In genomic region chr4:119631115-119631919, GRCm38 (mm10) we compare ENCODE assay signal across 7 mouse cellular contexts. TPM values are rescaled to one million over a fixed set of nuclear protein-coding genes. Genes with fewer than 3 reads are reported as not detected.
DNase-seq lines count a peak whose midpoint lies in the region; ATAC-seq and TF ChIP-seq lines count a peak whose summit lies in the region.

No protein-coding gene starts in this region.

- no peaks in the 10 kb centered on the region for H3K27me3 ChIP-seq in heart, embryonic 15.5 days

- H3K4me1 ChIP-seq in cortical plate, adult 2 months (ENCODE audit: control insufficient read depth, insufficient read depth, low read length) = peaks cover 3% of the 10 kb centered on the region; the same call in 1 of the 2 replicates
- peaks cover 67% of the 10 kb centered on the region for H3K4me1 ChIP-seq in heart, embryonic 15.5 days (replicated peaks)

- H3K27ac ChIP-seq in cortical plate, adult 2 months (ENCODE audit: insufficient read depth, low read length) = no peak overlapping the region
- H3K27ac ChIP-seq in heart, embryonic 15.5 days = peak overlapping the region; percentile 74

- peak; percentile 92 for TF ChIP-seq CTCF in cortical plate, adult 2 months (IDR thresholded peaks at IDR 0.05; ENCODE audit: extremely low read depth, insufficient read depth, low read length)

- DNase-seq in 416B (ENCODE audit: low read depth) = peak; percentile 46
- peak; percentile 54 to 59 for DNase-seq in B cell, adult 2 months
- DNase-seq in kidney, postnatal 4 days = peak; percentile 67 to 76
- peak; percentile 26 to 51 for DNase-seq in lung, adult 18-20 months
- peak; percentile 52 to 63 for DNase-seq in right cerebral cortex, adult 2 months (ENCODE audit: low spot score in 2 of 2)

- peak overlapping the region; percentile 40; the same call in 1 of the 2 replicates for H3K9ac ChIP-seq in heart, embryonic 15.5 days

- ATAC-seq in heart, embryonic 15.5 days (replicated peaks; ENCODE audit: insufficient number of reproducible peaks, insufficient read depth, low FRiP score, low read depth) = peak; percentile 19; the same call in 1 of the 2 replicates

- H3K4me2 ChIP-seq in heart, embryonic 15.5 days = 0 out of 2 replicates have a peak overlapping the region, but pooled peaks have one; percentile 6

- H3K36me3 ChIP-seq in heart, embryonic 15.5 days = peaks cover 11% of the 10 kb centered on the region

- 32% methylated on average over 11 of the region's 11 CpGs for WGBS in heart, embryonic 15.5 days

- TF ChIP-seq POLR2A in cortical plate, adult 2 months (IDR thresholded peaks at IDR 0.05; ENCODE audit: extremely low read depth, insufficient read depth, low read length) = no peak

- no peaks in the 10 kb centered on the region for H3K9me3 ChIP-seq in heart, embryonic 15.5 days (replicated peaks)

- no peak overlapping the region for H3K4me3 ChIP-seq in cortical plate, adult 2 months (ENCODE audit: insufficient read depth, low read length)
- H3K4me3 ChIP-seq in heart, embryonic 15.5 days = no peak overlapping the region

RNA-seq across cellular contexts. Expression of gene Guca2a, which starts 6.2 kb away (rescaled TPM):
- polyA plus RNA-seq in cortical plate, adult 2 months (2012; rRNA removed) = not detected in 2 replicates
- not detected in 2 replicates for polyA plus RNA-seq in heart, embryonic 15.5 days (2015; fragmentation: Nextera tagmentation; extraction: Ambion mirVana)

RNA-seq across cellular contexts. Expression of gene Guca2b, which starts 27.4 kb away (rescaled TPM):
- polyA plus RNA-seq in cortical plate, adult 2 months (2012; rRNA removed) = not detected in 2 replicates
- not detected in 2 replicates for polyA plus RNA-seq in heart, embryonic 15.5 days (2015; fragmentation: Nextera tagmentation; extraction: Ambion mirVana)
